Mouse (Mus musculus) kidney, adult 2 months (tissue): ENCODE measurements around the gene Ccdc63. TPM values are rescaled to one million over a fixed set of nuclear protein-coding genes. Genes with fewer than 3 reads are reported as not detected.

Experiments used
- DNase-seq: peaks from one replicate; pipeline ENCODE4 v3.0.0; 2021
- H3K27ac ChIP-seq: fragments of 200-500 bp; 2 replicates; pipeline ENCODE4 v1.5.1; 2012; ENCODE audit warnings: low read depth, low read length, control low read depth, inconsistent platforms; ENCODE audit not compliant: insufficient read depth
- H3K27me3 ChIP-seq: fragments of 200-500 bp; replicated peaks from 2 replicates; pipeline ENCODE4 v1.6.1; 2012; ENCODE audit warnings: mild to moderate bottlenecking, moderate library complexity, low read length, inconsistent platforms; ENCODE audit not compliant: control insufficient read depth, insufficient read depth
- H3K36me3 ChIP-seq: fragments of 200-500 bp; 2 replicates; pipeline ENCODE4 v1.6.1; 2012; ENCODE audit warnings: mild to moderate bottlenecking, moderate library complexity, low read length, inconsistent platforms; ENCODE audit not compliant: control insufficient read depth, insufficient read depth
- H3K4me1 ChIP-seq: fragments of 200-500 bp; 2 replicates; pipeline ENCODE4 v1.6.1; 2011; ENCODE audit warnings: low read length; ENCODE audit not compliant: control insufficient read depth, insufficient read depth
- H3K4me3 ChIP-seq: fragments of 200-500 bp; 2 replicates; pipeline ENCODE4 v1.5.1; 2011; ENCODE audit warnings: mild to moderate bottlenecking, low read depth, low read length, control low read depth; ENCODE audit not compliant: insufficient read depth
- CTCF ChIP-seq: fragments of 200-500 bp; conservative IDR thresholded peaks from 2 replicates; pipeline ENCODE4 v1.5.1; 2011; ENCODE audit warnings: low read depth, mild to moderate bottlenecking, control low read depth, low read length, moderate library complexity, mixed read lengths; ENCODE audit not compliant: insufficient read depth, insufficient read length
- POLR2A ChIP-seq: fragments of 200-500 bp; IDR thresholded peaks from one replicate; pipeline ENCODE4 v1.6.1; 2011; ENCODE audit warnings: low read depth, low read length, control low read depth
- WGBS: fragments of 180-500 bp; shearing (Covaris S2); methylation state at CpG from one replicate; pipeline ENCODE4 v1.1.7; 2018; 5-methylcytosine and 5-hydroxymethylcytosine counted together
- polyA plus RNA-seq: library from polyadenylated mRNA; depleted of rRNA; stranded (reverse); fragments of >200 nt; gene quantifications from 2 replicates; pipeline ENCODE4 v1.2.3, GENCODE M21; 2012

The Ccdc63 gene
- polyA plus RNA-seq, 1 experiment = 0.09 TPM

- DNase-seq = peak; percentile 57
- Histone ChIP-seq H3K4me3 (no peak overlapping the region), H3K27me3 (no peaks in the 10 kb centered on the region), H3K27ac (0 out of 2 replicates have a peak overlapping the region, but pooled peaks have one; percentile 2), H3K36me3 (peaks cover 9% of the 10 kb centered on the region; the same call in 1 of the 2 replicates), H3K4me1 (peaks cover 21% of the 10 kb centered on the region; the same call in 1 of the 2 replicates)
- TF ChIP-seq POLR2A (no peak), CTCF (no peak)
- 59% methylated on average over 8 of the region's 8 CpGs for WGBS
These were observed 30.4 kb upstream of the Ccdc63 start for GRCm38 (mm10) chr5:122171058-122171457.

DNA sequence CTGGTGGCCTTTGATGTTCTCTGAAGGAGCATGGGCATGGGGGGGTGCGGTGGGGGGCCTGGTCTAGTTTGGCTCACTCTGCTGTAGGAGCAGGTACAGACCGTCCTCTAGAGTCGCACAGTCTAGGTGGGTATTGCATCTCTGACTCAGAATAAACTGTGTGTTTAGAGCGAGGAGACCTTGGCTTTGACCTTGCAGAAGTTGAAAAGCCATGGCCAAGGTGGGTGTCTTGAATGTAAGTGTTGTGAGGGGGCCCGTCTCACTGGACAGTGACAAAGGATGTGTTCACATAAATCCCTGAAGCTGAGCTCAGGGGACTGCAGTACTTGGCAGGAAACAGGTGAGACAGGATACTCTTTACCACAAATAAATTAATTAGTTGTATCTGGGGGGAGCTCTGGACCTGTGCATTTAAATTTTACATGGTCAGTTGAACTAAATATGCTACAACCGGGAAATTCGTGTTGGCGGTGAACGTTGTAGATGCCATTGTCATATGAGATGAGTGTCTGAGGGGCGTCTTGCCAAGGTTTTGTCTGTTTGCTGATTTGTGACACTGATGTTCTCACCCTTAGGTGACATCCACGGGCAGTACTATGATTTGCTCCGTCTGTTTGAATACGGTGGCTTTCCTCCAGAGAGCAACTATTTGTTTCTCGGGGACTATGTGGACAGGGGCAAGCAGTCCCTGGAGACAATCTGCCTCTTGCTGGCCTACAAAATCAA, 27.9 kb upstream of the Ccdc63 start:
- Histone ChIP-seq H3K36me3 (peaks cover 9% of the 10 kb centered on the region; the same call in 1 of the 2 replicates), H3K4me1 (peaks cover 41% of the 10 kb centered on the region), H3K27me3 (no peaks in the 10 kb centered on the region), H3K27ac (no peak overlapping the region), H3K4me3 (no peak overlapping the region)
- peak; percentile 57 for DNase-seq
- 64% methylated on average over 14 of the region's 14 CpGs for WGBS
- TF ChIP-seq POLR2A (no peak), CTCF (no peak)

GRCm38 (mm10) chr5:122166636-122167161, 26.1 kb upstream of the Ccdc63 start:
- TF ChIP-seq POLR2A (no peak), CTCF (no peak)

DNA sequence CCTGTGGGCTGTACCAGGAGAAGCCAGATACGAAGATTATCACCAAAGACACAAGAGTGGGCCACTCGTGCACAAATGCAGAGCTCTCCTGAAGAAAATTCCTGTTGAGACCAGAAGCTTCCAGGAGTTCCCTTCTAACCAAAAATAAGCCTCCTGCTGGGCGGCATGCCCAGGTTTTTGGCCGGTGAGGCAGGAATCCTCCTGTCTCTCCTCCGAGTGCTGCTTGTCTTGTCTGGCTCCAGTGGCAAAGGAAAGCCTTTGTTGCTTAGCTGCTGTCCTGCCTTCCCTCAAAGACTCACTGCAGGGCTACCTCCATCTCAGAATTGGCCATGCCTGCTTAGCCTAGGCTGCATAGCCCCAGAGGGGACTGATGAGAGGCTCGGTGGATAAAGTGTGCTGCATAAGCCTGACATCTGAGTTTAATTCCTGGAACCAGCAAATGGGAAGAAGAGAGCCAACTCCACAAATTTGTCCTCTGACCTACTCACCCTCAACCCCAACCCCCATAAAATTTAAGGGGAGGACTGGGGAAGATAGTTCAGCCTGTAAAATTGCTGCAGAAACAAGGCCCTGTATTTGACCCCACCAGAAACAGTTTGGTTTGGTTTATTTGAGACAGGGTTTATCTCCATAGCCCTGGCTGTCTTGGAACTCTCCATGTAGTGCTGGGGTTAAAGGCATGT, 24.8 kb upstream of the Ccdc63 start:
- H3K36me3 ChIP-seq = peaks cover 5% of the 10 kb centered on the region; the same call in 1 of the 2 replicates
- TF ChIP-seq POLR2A (no peak), CTCF (no peak)
- no peaks in the 10 kb centered on the region for H3K27me3 ChIP-seq
- H3K27ac ChIP-seq = no peak overlapping the region
- H3K4me3 ChIP-seq = no peak overlapping the region
- WGBS = 35% methylated on average over 6 of the region's 6 CpGs
- peaks cover 58% of the 10 kb centered on the region for H3K4me1 ChIP-seq
- DNase-seq = peak; percentile 71

More at GRCm38 (mm10) chr5:122166636-122167161, 26.1 kb upstream of the Ccdc63 start:
- Histone ChIP-seq H3K27ac (peak overlapping the region; percentile 39; the same call in 1 of the 2 replicates), H3K4me1 (peaks cover 59% of the 10 kb centered on the region), H3K4me3 (no peak overlapping the region), H3K27me3 (no peaks in the 10 kb centered on the region), H3K36me3 (peaks cover 8% of the 10 kb centered on the region; the same call in 1 of the 2 replicates)
- DNase-seq = no peak
- WGBS = 30% methylated on average over 8 of the region's 8 CpGs

DNA sequence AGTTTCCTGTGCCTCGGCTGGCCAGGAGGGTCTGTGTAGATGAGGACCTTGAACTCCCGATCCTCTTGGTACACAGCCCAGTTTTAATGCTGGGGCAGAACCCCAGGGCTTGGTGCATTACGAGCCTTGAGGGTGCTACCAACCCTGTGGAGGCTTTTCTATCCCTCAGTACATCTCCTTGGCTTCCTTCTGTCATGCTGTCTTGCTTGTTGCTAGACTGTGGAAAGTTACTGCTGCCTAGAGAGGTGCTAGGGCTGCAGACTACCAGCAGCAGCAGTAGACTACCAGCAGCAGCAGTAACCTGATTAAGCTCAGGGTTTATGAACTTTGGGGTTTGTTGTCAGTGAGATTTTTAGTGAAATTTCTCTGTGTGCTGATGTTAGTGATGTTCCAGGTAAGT, 23.4 kb upstream of the Ccdc63 start:
- peaks cover 64% of the 10 kb centered on the region for H3K4me1 ChIP-seq
- WGBS = 16% methylated on average over 3 of the region's 3 CpGs
- H3K36me3 ChIP-seq = peaks cover 1% of the 10 kb centered on the region; the same call in 1 of the 2 replicates
- H3K27ac ChIP-seq = no peak overlapping the region
- peak; percentile 38 for DNase-seq
- TF ChIP-seq POLR2A (no peak), CTCF (no peak)
- H3K27me3 ChIP-seq = no peaks in the 10 kb centered on the region
- no peak overlapping the region for H3K4me3 ChIP-seq

GRCm38 (mm10) chr5:122163194-122163593, 22.6 kb upstream of the Ccdc63 start:
- peak overlapping the region; percentile 41 for H3K27ac ChIP-seq

More at GRCm38 (mm10) chr5:122163194-122163593, 22.6 kb upstream of the Ccdc63 start:
- no peaks in the 10 kb centered on the region for H3K27me3 ChIP-seq
- peaks cover 64% of the 10 kb centered on the region for H3K4me1 ChIP-seq
- H3K4me3 ChIP-seq = no peak overlapping the region
- H3K36me3 ChIP-seq = no peaks in the 10 kb centered on the region; the same call in 1 of the 2 replicates
- DNase-seq = peak; percentile 53
- TF ChIP-seq CTCF = no peak
- TF ChIP-seq POLR2A = no peak
- 3% methylated on average over 6 of the region's 6 CpGs for WGBS
